Mouse (Mus musculus): ENCODE data around the gene Kbtbd13.

GRCm38 (mm10) chr9:65394360-65394759, 2.9 kb upstream of the Kbtbd13 start:
- TF ChIP-seq CTCF (IDR thresholded peaks at IDR 0.05; ENCODE audit: extremely low read depth, insufficient read length, insufficient replicate concordance, low read depth, low read length) (no peak), POLR2A (IDR thresholded peaks at IDR 0.05; ENCODE audit: low read depth, low read length) (no peak)

Data from small intestine, adult 2 months (tissue).